8 mouse cellular contexts compared by ENCODE assay signal in genomic region chr11:76242901-76243810, GRCm38 (mm10). TPM values are rescaled to one million over a fixed set of nuclear protein-coding genes. Genes with fewer than 3 reads are reported as not detected.
DNase-seq lines count a peak whose midpoint lies in the region; TF ChIP-seq lines count a peak whose summit lies in the region.

Gene Mrm3, plus strand, starts transcription at chr11:76243715.
Gene Glod4, minus strand, starts transcription at chr11:76243725.

- H3K9me3 ChIP-seq in megakaryocyte, embryonic 14.5 days: no peaks in the 10 kb centered on the region

- TF ChIP-seq CTCF in gastrocnemius, adult 2 months (IDR thresholded peaks at IDR 0.05): no peak

- peak within 1 kb of the TSS; percentile 99 for H3K4me3 ChIP-seq in gastrocnemius, adult 2 months
- H3K4me3 ChIP-seq in megakaryocyte, embryonic 14.5 days (replicated peaks): peak within 1 kb of the TSS; percentile 99

- H3K27ac ChIP-seq in gastrocnemius, adult 2 months: peak within 1 kb of the TSS; percentile 95

- peak; percentile 88 for DNase-seq in WW6 (ENCODE audit: low read depth, low spot score)
- peak; percentile 88 to 93 for DNase-seq in cerebellum, postnatal 4 days (ENCODE audit: low spot score in 2 of 2)
- peak; percentile 94 for DNase-seq in gastrocnemius, adult 2 months
- DNase-seq in hindlimb bud, embryonic 11.5 days (ENCODE audit: extremely low spot score, low read depth, low spot score): peak; percentile 76
- peak; percentile 81 to 91 for DNase-seq in left cerebral cortex, adult 8-10 months (ENCODE audit: low spot score in 2 of 2)
- DNase-seq in right cerebral cortex, postnatal 10 days (ENCODE audit: low spot score in 2 of 2): peak; percentile 95 to 97
- DNase-seq in urinary bladder, postnatal 25 days (ENCODE audit: low spot score): peak; percentile 92

- H3K27me3 ChIP-seq in megakaryocyte, embryonic 14.5 days (replicated peaks): no peaks in the 10 kb centered on the region

- intact Hi-C loops in gastrocnemius, adult 2 months (cut with DNase I): no loop called here

- peaks cover 26% of the 10 kb centered on the region for H3K4me1 ChIP-seq in megakaryocyte, embryonic 14.5 days

- peaks cover 38% of the 10 kb centered on the region for H3K36me3 ChIP-seq in megakaryocyte, embryonic 14.5 days (replicated peaks; ENCODE audit: low read length)

RNA-seq across cellular contexts. Expression of gene Mrm3, which starts in this region (rescaled TPM):
- 10 to 100 TPM; 11.3 to 16.2 TPM for total RNA-seq in gastrocnemius, adult 2 months (2021)
- total RNA-seq in left cerebral cortex, adult 8-10 months (2022): 10 to 100 TPM; 12.5 to 19.1 (median 18.6) TPM
- 5.5 TPM in 1 of 2 replicates, not detected in the other for polyA plus RNA-seq in megakaryocyte, embryonic 14.5 days (2012; ENCODE audit: insufficient read depth, low replicate concordance)

RNA-seq across cellular contexts. Expression of gene Glod4, which starts in this region (rescaled TPM):
- total RNA-seq in gastrocnemius, adult 2 months (2021): 10 to 100 TPM; 21.9 to 24.2 TPM
- 10 to 100 TPM; 57.4 to 69.0 (median 60.8) TPM for total RNA-seq in left cerebral cortex, adult 8-10 months (2022)
- 3.0 TPM in 1 of 2 replicates, not detected in the other for polyA plus RNA-seq in megakaryocyte, embryonic 14.5 days (2012; ENCODE audit: insufficient read depth, low replicate concordance)

Comparison
In these comparisons a context has a peak if more than half of its experiments do, and no peak if none do; other contexts are left out.
1. Peak in every context shown above with its lines: DNase-seq, H3K4me3 ChIP-seq and H3K27ac ChIP-seq.